12 mouse cellular contexts compared by ENCODE assay signal in genomic region chr17:28358576-28359261, GRCm38 (mm10). TPM values are rescaled to one million over a fixed set of nuclear protein-coding genes. Genes with fewer than 3 reads are reported as not detected.
DNase-seq lines count a peak whose midpoint lies in the region; ATAC-seq and TF ChIP-seq lines count a peak whose summit lies in the region.
"Not testable (repeated sequence)": the region's sequence is repeated elsewhere in the genome, so short reads cannot be mapped to it uniquely, and the experiment has no call there.
"Had no signal": no experiment of that assay in that cellular context is flagged by ENCODE, and none has a peak within 500 bp of the region (broad histone marks: within the 10 kb centered on the region; RNA-seq: fewer than 3 reads in every experiment).

No protein-coding gene starts in this region.

- not testable (repeated sequence) for H3K4me1 ChIP-seq in ES-Bruce4 (ENCODE audit: control insufficient read depth, insufficient read depth, low read length); lung, embryonic 14.5 days (ENCODE audit: insufficient read depth)
- H3K4me1 ChIP-seq in heart, embryonic 12.5 days (replicated peaks) = peaks cover 21% of the 10 kb centered on the region
- peaks cover 13% of the 10 kb centered on the region for H3K4me1 ChIP-seq in intestine, embryonic 15.5 days (replicated peaks)
- peaks cover 17% of the 10 kb centered on the region for H3K4me1 ChIP-seq in kidney, embryonic 16.5 days (ENCODE audit: insufficient read depth, low read length)
- peaks cover 11% of the 10 kb centered on the region for H3K4me1 ChIP-seq in lung, postnatal 0 days (ENCODE audit: insufficient read depth, low read depth, low read length)

- H3K27me3 ChIP-seq in ES-Bruce4 (ENCODE audit: control insufficient read depth, insufficient read depth, low read length, poor library complexity, severe bottlenecking); lung, postnatal 0 days (replicated peaks; ENCODE audit: insufficient read depth, low read length): not testable (repeated sequence)
- H3K27me3 ChIP-seq in heart, embryonic 12.5 days (replicated peaks) = peaks cover 61% of the 10 kb centered on the region
- peaks cover 16% of the 10 kb centered on the region for H3K27me3 ChIP-seq in intestine, embryonic 15.5 days (replicated peaks)
- peaks cover 10% of the 10 kb centered on the region for H3K27me3 ChIP-seq in kidney, embryonic 16.5 days (ENCODE audit: insufficient read depth, low read length)
- H3K27me3 ChIP-seq in lung, embryonic 14.5 days (ENCODE audit: insufficient read depth, low read length) = peaks cover 26% of the 10 kb centered on the region

- TF ChIP-seq CTCF in ES-Bruce4 (IDR thresholded peaks at IDR 0.05; ENCODE audit: low read depth, low read length); lung, embryonic 14.5 days (IDR thresholded peaks at IDR 0.05; ENCODE audit: low read depth); lung, postnatal 0 days (IDR thresholded peaks at IDR 0.05): not testable (repeated sequence)

- not testable (repeated sequence) for TF ChIP-seq EP300 in ES-Bruce4 (IDR thresholded peaks at IDR 0.05; ENCODE audit: insufficient read depth, low read depth, low read length); lung, postnatal 0 days (IDR thresholded peaks at IDR 0.05)

- not testable (repeated sequence) for H3K9me3 ChIP-seq in ES-Bruce4 (replicated peaks; ENCODE audit: control insufficient read depth, insufficient read depth, low read length, poor library complexity, severe bottlenecking); heart, embryonic 12.5 days (replicated peaks); intestine, embryonic 15.5 days; kidney, embryonic 16.5 days (ENCODE audit: low read length); lung, embryonic 14.5 days (ENCODE audit: low read depth, low read length); lung, postnatal 0 days (ENCODE audit: low read length)

- H3K27ac ChIP-seq in ES-Bruce4 (ENCODE audit: insufficient read depth, low read length); heart, embryonic 12.5 days (ENCODE audit: poor library complexity, severe bottlenecking); intestine, embryonic 15.5 days; kidney, embryonic 16.5 days (ENCODE audit: low read length): not testable (repeated sequence)
- H3K27ac ChIP-seq in lung, embryonic 14.5 days (ENCODE audit: low read depth) = 0 out of 2 replicates have a peak overlapping the region, but pooled peaks have one; percentile 46
- H3K27ac ChIP-seq in lung, postnatal 0 days (ENCODE audit: low read length) = peak overlapping the region; percentile 51; the same call in 1 of the 2 replicates

- H3K36me3 ChIP-seq in ES-Bruce4 (ENCODE audit: control insufficient read depth, insufficient read depth, low read length, poor library complexity, severe bottlenecking); heart, embryonic 12.5 days; intestine, embryonic 15.5 days; kidney, embryonic 16.5 days (ENCODE audit: insufficient read depth, low read length); lung, embryonic 14.5 days (ENCODE audit: insufficient read depth); lung, postnatal 0 days (ENCODE audit: insufficient read depth, low read length): not testable (repeated sequence)

- H3K4me3 ChIP-seq in ES-Bruce4 (ENCODE audit: low read depth, low read length) = peak overlapping the region; percentile 71
- not testable (repeated sequence) for H3K4me3 ChIP-seq in heart, embryonic 12.5 days; intestine, embryonic 15.5 days (replicated peaks); kidney, embryonic 16.5 days (ENCODE audit: low read length); lung, embryonic 14.5 days (ENCODE audit: low read depth, low read length); lung, postnatal 0 days (ENCODE audit: low read depth, low read length)

- H3K9ac ChIP-seq in ES-Bruce4 (ENCODE audit: low read depth, poor library complexity, severe bottlenecking); heart, embryonic 12.5 days; kidney, embryonic 16.5 days (replicated peaks; ENCODE audit: low read length); lung, embryonic 14.5 days; lung, postnatal 0 days (replicated peaks; ENCODE audit: low read depth): not testable (repeated sequence)
- peak overlapping the region; percentile 5; the same call in 1 of the 2 replicates for H3K9ac ChIP-seq in intestine, embryonic 15.5 days

- not testable (repeated sequence) for ATAC-seq in heart, embryonic 12.5 days (ENCODE audit: insufficient number of reproducible peaks, low FRiP score); lung, embryonic 14.5 days (ENCODE audit: insufficient read depth); lung, postnatal 0 days
- ATAC-seq in intestine, embryonic 15.5 days = 0 out of 2 replicates have a peak, but pooled peaks have one; percentile 25
- ATAC-seq in kidney, embryonic 16.5 days (ENCODE audit: low FRiP score, low TSS enrichment) = peak; percentile 21; the same call in 1 of the 2 replicates

- TF ChIP-seq POLR2A in ES-Bruce4 (IDR thresholded peaks at IDR 0.05; ENCODE audit: insufficient read depth, low read length) = not testable (repeated sequence)

- 12% methylated on average over 23 of the region's 24 CpGs for WGBS in heart, embryonic 12.5 days
- whole genome bisulfite sequencing in intestine, embryonic 15.5 days = 22% methylated on average over 23 of the region's 24 CpGs
- 19% methylated on average over 22 of the region's 24 CpGs for WGBS in kidney, embryonic 16.5 days
- WGBS in lung, embryonic 14.5 days = 13% methylated on average over 24 of the region's 24 CpGs
- 16% methylated on average over 23 of the region's 24 CpGs for WGBS in lung, postnatal 0 days

- peak overlapping the region; percentile 11; the same call in 1 of the 2 replicates for H3K4me2 ChIP-seq in heart, embryonic 12.5 days
- H3K4me2 ChIP-seq in intestine, embryonic 15.5 days (replicated peaks) = peak overlapping the region; percentile 24
- H3K4me2 ChIP-seq in kidney, embryonic 16.5 days (replicated peaks; ENCODE audit: low read depth, low read length) = 0 out of 2 replicates have a peak overlapping the region, but pooled peaks have one; percentile 11
- H3K4me2 ChIP-seq in lung, embryonic 14.5 days; lung, postnatal 0 days (replicated peaks; ENCODE audit: low read depth, low read length): not testable (repeated sequence)

- DNase-seq in ZHBTc4 (ENCODE audit: low read depth, low spot score) = peak; percentile 55
- not testable (repeated sequence) for DNase-seq in lung, embryonic 14.5 days; lung, postnatal 0 days (ENCODE audit: low spot score)

RNA-seq across cellular contexts. Expression of gene Tulp1, which starts 6.3 kb away (rescaled TPM):
- 14.0 and 14.7 TPM in 2 replicates for polyA plus RNA-seq in ES-Bruce4 (2011; ENCODE audit: insufficient read depth, insufficient read length, low read depth, missing spikeins)
- 3.7 and 4.6 TPM in 2 replicates for polyA plus RNA-seq in heart, embryonic 12.5 days (2016; fragmentation: Nextera tagmentation; extraction: Ambion mirVana)
- polyA plus RNA-seq in intestine, embryonic 15.5 days (2015; fragmentation: Nextera tagmentation; extraction: Ambion mirVana) = 3.6 and 4.1 TPM in 2 replicates
- 6.4 and 8.7 TPM in 2 replicates for polyA plus RNA-seq in kidney, embryonic 16.5 days (2015; fragmentation: Nextera tagmentation; extraction: Ambion mirVana)
- 3.0 and 3.6 TPM in 2 replicates for polyA plus RNA-seq in lung, embryonic 14.5 days (2014; fragmentation: Nextera tagmentation; extraction: Ambion mirVana)
- 18.1 and 22.7 TPM in 2 replicates for polyA plus RNA-seq in lung, postnatal 0 days (2015; fragmentation: Nextera tagmentation; extraction: Ambion mirVana)
- polyA plus RNA-seq: activated CD4-positive, CD25-positive, alpha-beta regulatory T cell, adult 4 months; cortical plate, adult 2 months; G1E; heart, adult 2 months; Patski had no signal

RNA-seq across cellular contexts. Expression of gene Tead3, which starts 8.1 kb away (rescaled TPM):
- 28.6 and 31.9 TPM in 2 replicates for polyA plus RNA-seq in ES-Bruce4 (2011; ENCODE audit: insufficient read depth, insufficient read length, low read depth, missing spikeins)
- polyA plus RNA-seq in heart, embryonic 12.5 days (2016; fragmentation: Nextera tagmentation; extraction: Ambion mirVana) = 7.9 and 8.1 TPM in 2 replicates
- 8.9 and 10.0 TPM in 2 replicates for polyA plus RNA-seq in intestine, embryonic 15.5 days (2015; fragmentation: Nextera tagmentation; extraction: Ambion mirVana)
- polyA plus RNA-seq in kidney, embryonic 16.5 days (2015; fragmentation: Nextera tagmentation; extraction: Ambion mirVana) = 10.7 and 11.5 TPM in 2 replicates
- 11.2 and 11.3 TPM in 2 replicates for polyA plus RNA-seq in lung, embryonic 14.5 days (2014; fragmentation: Nextera tagmentation; extraction: Ambion mirVana)
- 9.7 and 11.4 TPM in 2 replicates for polyA plus RNA-seq in lung, postnatal 0 days (2015; fragmentation: Nextera tagmentation; extraction: Ambion mirVana)
- polyA plus RNA-seq: activated CD4-positive, CD25-positive, alpha-beta regulatory T cell, adult 4 months had no signal

RNA-seq across cellular contexts. Expression of gene Rpl10a, which starts 30.4 kb away (rescaled TPM):
- 1,875 and 2,151 TPM in 2 replicates for polyA plus RNA-seq in ES-Bruce4 (2011; ENCODE audit: insufficient read depth, insufficient read length, low read depth, missing spikeins)
- polyA plus RNA-seq in heart, embryonic 12.5 days (2016; fragmentation: Nextera tagmentation; extraction: Ambion mirVana) = 301 and 344 TPM in 2 replicates
- 639 and 690 TPM in 2 replicates for polyA plus RNA-seq in intestine, embryonic 15.5 days (2015; fragmentation: Nextera tagmentation; extraction: Ambion mirVana)
- 543 and 653 TPM in 2 replicates for polyA plus RNA-seq in kidney, embryonic 16.5 days (2015; fragmentation: Nextera tagmentation; extraction: Ambion mirVana)
- polyA plus RNA-seq in lung, embryonic 14.5 days (2014; fragmentation: Nextera tagmentation; extraction: Ambion mirVana) = 799 and 802 TPM in 2 replicates
- 446 and 458 TPM in 2 replicates for polyA plus RNA-seq in lung, postnatal 0 days (2015; fragmentation: Nextera tagmentation; extraction: Ambion mirVana)

RNA-seq across cellular contexts. Expression of gene Fance, which starts 45.4 kb away (rescaled TPM):
- 56.8 and 64.7 TPM in 2 replicates for polyA plus RNA-seq in ES-Bruce4 (2011; ENCODE audit: insufficient read depth, insufficient read length, low read depth, missing spikeins)
- polyA plus RNA-seq in heart, embryonic 12.5 days (2016; fragmentation: Nextera tagmentation; extraction: Ambion mirVana) = 21.8 and 23.0 TPM in 2 replicates
- polyA plus RNA-seq in intestine, embryonic 15.5 days (2015; fragmentation: Nextera tagmentation; extraction: Ambion mirVana) = 22.7 and 29.8 TPM in 2 replicates
- 32.3 and 34.0 TPM in 2 replicates for polyA plus RNA-seq in kidney, embryonic 16.5 days (2015; fragmentation: Nextera tagmentation; extraction: Ambion mirVana)
- 28.2 and 35.3 TPM in 2 replicates for polyA plus RNA-seq in lung, embryonic 14.5 days (2014; fragmentation: Nextera tagmentation; extraction: Ambion mirVana)
- polyA plus RNA-seq in lung, postnatal 0 days (2015; fragmentation: Nextera tagmentation; extraction: Ambion mirVana) = 21.8 and 24.3 TPM in 2 replicates
